Mouse (Mus musculus) forebrain, embryonic 15.5 days (tissue): ENCODE measurements at regions not wholly inside any gene's neighbourhood (a gene's known extent, or its start where the extent isn't known, plus 50 kb on each side); places are given as distances from the start of the nearest gene placed in this dataset.

Experiments
- ATAC-seq: fragments of 200-750 bp; cut with Nextera tagmentation; replicated peaks from 2 replicates; pipeline ENCODE4 v1.8.0; 2017; ENCODE audit warnings: mild to moderate bottlenecking, moderate TSS enrichment, moderate library complexity
- H3K27ac ChIP-seq: fragments of 300-500 bp; sonication (generic); replicated peaks from 2 replicates; pipeline ENCODE4 v1.5.1; 2015; ENCODE audit warnings: mild to moderate bottlenecking, inconsistent platforms
- H3K27me3 ChIP-seq: fragments of 300-500 bp; sonication (generic); 2 replicates; pipeline ENCODE4 v1.6.1; 2015; ENCODE audit warnings: inconsistent platforms
- H3K36me3 ChIP-seq: fragments of 300-500 bp; sonication (generic); 2 replicates; pipeline ENCODE4 v1.6.1; 2015; ENCODE audit warnings: mild to moderate bottlenecking, inconsistent platforms
- H3K4me1 ChIP-seq: fragments of 300-500 bp; sonication (generic); 2 replicates; pipeline ENCODE4 v1.6.1; 2015; ENCODE audit warnings: inconsistent platforms
- H3K4me2 ChIP-seq: fragments of 300-500 bp; sonication (generic); replicated peaks from 2 replicates; pipeline ENCODE4 v1.6.1; 2015; ENCODE audit warnings: mild to moderate bottlenecking, inconsistent platforms
- H3K4me3 ChIP-seq: fragments of 300-500 bp; sonication (generic); 2 replicates; pipeline ENCODE4 v1.5.1; 2015; ENCODE audit warnings: mild to moderate bottlenecking, inconsistent platforms
- H3K9ac ChIP-seq: fragments of 300-500 bp; sonication (generic); replicated peaks from 2 replicates; pipeline ENCODE4 v1.6.1; 2015; ENCODE audit warnings: mild to moderate bottlenecking, inconsistent platforms
- H3K9me3 ChIP-seq: fragments of 300-500 bp; sonication (generic); 2 replicates; pipeline ENCODE4 v1.6.1; 2016; ENCODE audit warnings: inconsistent platforms
- WGBS: fragments of 180-500 bp; shearing (Covaris S2); methylation state at CpG from one replicate; pipeline ENCODE4 v1.1.7; 2015; ENCODE audit warnings: mixed read lengths; 5-methylcytosine and 5-hydroxymethylcytosine counted together

DNA sequence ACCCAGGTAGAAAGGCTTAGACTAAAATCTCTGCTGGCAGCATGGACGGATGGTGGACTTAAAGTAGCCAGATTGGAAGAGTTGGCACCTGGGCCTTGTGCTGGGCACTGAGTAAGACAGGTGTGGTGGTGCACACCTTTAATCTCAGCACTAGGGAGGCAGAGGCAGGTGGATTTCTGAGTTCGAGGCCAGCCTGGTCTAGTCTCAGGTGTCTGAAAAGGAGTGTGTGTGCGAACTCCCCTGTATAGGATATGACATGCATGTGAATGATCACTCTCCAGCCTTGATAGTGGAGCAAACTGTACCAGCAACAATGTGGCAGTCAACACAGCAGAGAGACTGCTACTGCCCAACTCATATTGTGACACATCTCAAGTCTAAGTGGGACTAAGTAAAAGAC is 70.1 kb upstream of the Frmd4a start:
- Histone ChIP-seq H3K9me3 (no peaks in the 10 kb centered on the region), H3K27me3 (no peaks in the 10 kb centered on the region), H3K4me2 (no peak overlapping the region), H3K36me3 (no peaks in the 10 kb centered on the region), H3K4me1 (no peaks in the 10 kb centered on the region), H3K4me3 (no peak overlapping the region), H3K27ac (no peak overlapping the region), H3K9ac (no peak overlapping the region)
- 91% methylated on average over 3 of the region's 3 CpGs for WGBS
- ATAC-seq = no peak

DNA sequence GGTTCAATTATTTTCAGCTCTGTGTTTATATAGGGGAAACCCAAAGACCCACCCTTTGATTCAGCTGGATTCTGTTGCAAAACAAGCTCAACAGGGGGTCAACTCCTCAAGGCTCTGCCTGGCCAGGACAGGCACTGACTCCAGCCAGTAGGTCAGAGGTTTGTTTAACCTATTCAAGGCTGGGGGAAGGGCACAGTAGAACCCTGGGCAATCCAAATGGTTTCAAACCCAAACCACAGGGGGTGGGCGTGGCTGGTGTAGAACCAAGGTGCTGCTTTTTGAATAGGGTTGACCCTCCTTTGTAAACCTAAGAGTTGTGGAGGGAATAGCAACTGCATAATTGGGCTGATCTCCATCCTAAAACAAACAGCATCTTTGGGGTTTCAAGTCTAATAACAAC is 69.2 kb upstream of the Frmd4a start:
- no peak overlapping the region for H3K4me3 ChIP-seq
- no peaks in the 10 kb centered on the region for H3K9me3 ChIP-seq
- no peak overlapping the region for H3K4me2 ChIP-seq
- no peak overlapping the region for H3K27ac ChIP-seq
- WGBS = 48% methylated on average over 1 of the region's 1 CpGs
- no peaks in the 10 kb centered on the region for H3K36me3 ChIP-seq
- ATAC-seq = no peak
- no peaks in the 10 kb centered on the region for H3K4me1 ChIP-seq
- no peaks in the 10 kb centered on the region for H3K27me3 ChIP-seq
- no peak overlapping the region for H3K9ac ChIP-seq

DNA sequence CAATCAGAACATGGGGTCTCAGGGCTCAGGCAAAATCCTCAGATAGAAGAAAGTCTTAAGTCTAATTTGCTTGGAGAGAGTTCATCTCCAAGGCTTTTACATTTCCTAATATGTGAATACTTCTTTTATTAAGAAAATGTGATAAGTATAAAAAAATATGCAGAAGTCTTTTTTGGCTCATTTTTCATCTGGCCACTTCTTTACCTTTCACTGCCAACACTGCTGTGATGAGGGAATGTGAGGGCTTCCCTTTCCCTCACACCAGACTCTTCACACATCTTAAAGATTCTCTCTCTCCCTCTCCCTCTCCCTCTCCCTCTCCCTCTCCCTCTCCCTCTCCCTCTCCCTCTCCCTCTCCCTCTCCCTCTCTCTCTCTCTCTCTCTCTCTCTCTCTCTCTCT is 60.0 kb upstream of the Frmd4a start:
- no peak overlapping the region for H3K9ac ChIP-seq
- no peak overlapping the region for H3K4me3 ChIP-seq
- ATAC-seq = no peak
- H3K27me3 ChIP-seq = no peaks in the 10 kb centered on the region
- H3K36me3 ChIP-seq = no peaks in the 10 kb centered on the region
- H3K4me2 ChIP-seq = no peak overlapping the region
- H3K4me1 ChIP-seq = peaks cover 13% of the 10 kb centered on the region
- peak overlapping the region; percentile 89 for H3K27ac ChIP-seq
- no peaks in the 10 kb centered on the region for H3K9me3 ChIP-seq

DNA sequence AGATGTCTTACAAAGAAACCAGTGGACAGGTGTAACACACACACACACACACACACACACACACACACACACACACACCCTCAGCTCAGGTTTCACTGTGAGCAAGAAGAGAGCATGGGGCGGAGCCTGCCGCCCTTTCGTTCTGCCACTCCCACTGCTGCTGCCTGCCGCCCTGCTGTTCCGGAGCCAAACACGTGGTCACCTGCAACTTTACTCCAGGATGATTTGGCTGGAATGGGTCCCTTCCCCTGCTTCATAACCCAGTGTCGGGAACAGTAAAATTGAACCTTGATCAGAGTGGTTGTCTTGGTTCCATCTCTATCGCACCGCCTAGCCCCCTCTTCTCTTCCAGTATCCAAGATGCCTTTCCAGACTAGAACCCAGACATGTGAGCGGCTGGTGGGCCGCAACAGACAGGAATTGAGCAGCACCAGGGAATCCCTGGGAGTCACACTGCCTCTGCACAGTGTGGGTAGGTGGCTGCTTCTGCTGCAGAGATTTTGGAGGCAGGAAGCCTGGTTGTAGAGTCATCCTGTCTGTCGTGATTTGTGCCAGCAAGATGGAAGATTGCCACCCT is 59.4 kb upstream of the Frmd4a start:
- Histone ChIP-seq H3K27ac (peak overlapping the region; percentile 89), H3K4me3 (no peak overlapping the region), H3K27me3 (no peaks in the 10 kb centered on the region), H3K9ac (no peak overlapping the region), H3K4me2 (peak overlapping the region; percentile 29), H3K36me3 (no peaks in the 10 kb centered on the region), H3K4me1 (peaks cover 13% of the 10 kb centered on the region), H3K9me3 (no peaks in the 10 kb centered on the region)
- WGBS = 23% methylated on average over 12 of the region's 12 CpGs
- ATAC-seq = peak; percentile 83

DNA sequence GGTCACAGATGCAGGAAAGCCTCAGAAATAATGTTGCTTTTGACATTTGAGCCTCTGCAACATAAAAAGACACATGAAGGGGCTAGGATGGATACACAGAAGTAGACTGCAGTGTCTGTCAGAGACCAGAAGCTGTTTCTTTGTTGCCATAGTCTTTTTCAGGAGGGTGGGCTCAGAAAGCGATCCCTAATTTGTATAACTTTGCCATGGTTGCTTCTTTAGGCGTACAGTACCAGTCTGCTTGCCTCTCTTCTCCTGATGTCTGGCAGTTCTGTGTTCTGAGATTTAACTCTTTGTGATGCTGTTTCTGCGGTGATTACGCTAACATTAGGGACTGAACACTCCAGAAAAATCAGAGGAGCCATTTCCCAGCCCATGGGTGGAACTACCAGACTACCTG is 58.8 kb upstream of the Frmd4a start:
- 46% methylated on average over 4 of the region's 4 CpGs for WGBS
- Histone ChIP-seq H3K36me3 (no peaks in the 10 kb centered on the region), H3K4me2 (no peak overlapping the region), H3K27me3 (no peaks in the 10 kb centered on the region), H3K4me3 (no peak overlapping the region), H3K27ac (peak overlapping the region; percentile 89), H3K9ac (no peak overlapping the region), H3K4me1 (peaks cover 13% of the 10 kb centered on the region), H3K9me3 (no peaks in the 10 kb centered on the region)
- ATAC-seq = peak; percentile 80

DNA sequence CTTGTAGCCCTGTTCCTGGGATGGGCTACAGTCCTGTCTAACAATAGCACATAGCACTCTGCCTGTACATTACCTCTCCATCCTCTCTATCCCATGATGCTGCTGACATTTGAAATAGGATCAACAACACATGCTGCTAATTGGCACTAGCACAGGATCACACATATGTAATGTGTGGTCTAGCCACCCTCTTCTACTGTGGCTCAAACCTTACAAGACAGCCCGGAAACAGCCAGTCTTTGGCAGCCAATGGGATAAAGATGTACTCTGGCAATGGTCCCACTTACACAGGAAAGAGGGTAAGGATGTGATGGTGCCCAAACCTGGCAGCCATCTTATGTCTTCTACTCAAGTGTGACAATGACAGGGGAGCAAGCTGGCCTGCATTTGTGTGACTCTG is 58.3 kb upstream of the Frmd4a start:
- Histone ChIP-seq H3K4me2 (no peak overlapping the region), H3K27ac (peak overlapping the region; percentile 89), H3K36me3 (no peaks in the 10 kb centered on the region), H3K4me1 (peaks cover 13% of the 10 kb centered on the region), H3K4me3 (no peak overlapping the region), H3K9ac (no peak overlapping the region), H3K27me3 (no peaks in the 10 kb centered on the region), H3K9me3 (no peaks in the 10 kb centered on the region)
- WGBS = 53% methylated on average over 1 of the region's 1 CpGs
- ATAC-seq = peak; percentile 83

DNA sequence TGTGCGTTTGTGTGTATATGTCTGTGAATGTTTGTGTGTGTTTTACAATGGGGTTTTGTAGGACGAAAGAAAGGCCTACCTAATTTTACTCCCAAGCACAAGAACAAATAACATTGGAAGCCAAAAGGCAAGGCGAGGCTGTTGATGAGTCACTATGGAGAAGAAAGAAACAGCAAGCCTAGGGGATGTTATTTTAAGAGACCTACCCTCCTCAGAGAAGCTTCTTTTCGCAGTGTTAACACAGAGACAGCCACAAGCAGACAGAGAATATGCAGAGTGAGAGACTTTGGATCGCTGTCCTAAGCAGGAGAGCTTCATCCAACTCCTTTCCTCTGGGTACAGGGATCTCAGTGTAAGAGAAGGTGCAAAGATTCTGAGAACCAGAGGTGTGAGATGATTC is 57.3 kb upstream of the Frmd4a start:
- no peaks in the 10 kb centered on the region for H3K27me3 ChIP-seq
- H3K4me3 ChIP-seq = no peak overlapping the region
- ATAC-seq = no peak
- WGBS = 80% methylated on average over 5 of the region's 5 CpGs
- peaks cover 13% of the 10 kb centered on the region for H3K4me1 ChIP-seq
- H3K36me3 ChIP-seq = no peaks in the 10 kb centered on the region
- no peaks in the 10 kb centered on the region for H3K9me3 ChIP-seq
- no peak overlapping the region for H3K4me2 ChIP-seq
- H3K27ac ChIP-seq = peak overlapping the region; percentile 89
- no peak overlapping the region for H3K9ac ChIP-seq

DNA sequence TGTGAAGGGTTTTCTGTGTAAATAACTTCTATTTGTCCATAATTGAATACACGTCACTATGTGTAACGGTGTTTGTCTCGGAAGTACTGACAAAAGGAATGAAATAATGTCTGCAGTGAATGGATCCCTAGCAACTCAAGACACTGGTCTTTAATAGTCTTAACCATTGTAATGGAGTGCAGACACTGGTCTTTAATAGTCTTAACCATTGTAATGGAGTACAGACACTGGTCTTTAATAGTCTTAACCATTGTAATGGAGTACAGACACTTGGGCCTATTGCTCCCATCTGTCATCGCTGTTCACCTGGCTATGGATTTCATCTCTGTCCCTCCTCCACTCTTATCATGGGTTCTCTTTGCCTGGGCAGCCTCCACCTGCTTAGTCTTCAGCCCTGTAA is 53.2 kb upstream of the Frmd4a start:
- Histone ChIP-seq H3K4me2 (no peak overlapping the region), H3K4me1 (peaks cover under 1% of the 10 kb centered on the region; the same call in 1 of the 2 replicates), H3K36me3 (no peaks in the 10 kb centered on the region), H3K27me3 (no peaks in the 10 kb centered on the region), H3K9ac (no peak overlapping the region), H3K4me3 (no peak overlapping the region), H3K27ac (no peak overlapping the region), H3K9me3 (no peaks in the 10 kb centered on the region)
- ATAC-seq = peak; percentile 100
- WGBS = 92% methylated on average over 4 of the region's 4 CpGs
